Mouse (Mus musculus): ENCODE measurements around the gene Glra4.

GRCm38 (mm10) chrX:136732016-136732415 lies 47.9 kb downstream of the Glra4 start:
- TF ChIP-seq CTCF (IDR thresholded peaks at IDR 0.05; ENCODE audit: control insufficient read depth, insufficient read depth, insufficient replicate concordance, low read depth, low read length) (no peak), POLR2A (IDR thresholded peaks at IDR 0.05; ENCODE audit: control insufficient read depth, low read depth, low read length) (no peak)
